Mouse (Mus musculus) natural killer cell, adult 2 months (primary cell): ENCODE results near the gene Map3k21.

Source experiments
- DNase-seq, 2 experiments: peaks; one replicate each; pipeline ENCODE4 v3.0.0; 2022; ENCODE audit warnings: low spot score in 2 of 2

The Map3k21 gene

GRCm38 (mm10) chr8:125914386-125914785 lies 4.1 kb downstream of the Map3k21 start:
- no peak for DNase-seq

- no peak for DNase-seq
Measured at GRCm38 (mm10) chr8:125917013-125917412, 6.8 kb downstream of the Map3k21 start.

- DNase-seq: no peak
Measured at GRCm38 (mm10) chr8:125918719-125919118, 8.5 kb downstream of the Map3k21 start.

DNA sequence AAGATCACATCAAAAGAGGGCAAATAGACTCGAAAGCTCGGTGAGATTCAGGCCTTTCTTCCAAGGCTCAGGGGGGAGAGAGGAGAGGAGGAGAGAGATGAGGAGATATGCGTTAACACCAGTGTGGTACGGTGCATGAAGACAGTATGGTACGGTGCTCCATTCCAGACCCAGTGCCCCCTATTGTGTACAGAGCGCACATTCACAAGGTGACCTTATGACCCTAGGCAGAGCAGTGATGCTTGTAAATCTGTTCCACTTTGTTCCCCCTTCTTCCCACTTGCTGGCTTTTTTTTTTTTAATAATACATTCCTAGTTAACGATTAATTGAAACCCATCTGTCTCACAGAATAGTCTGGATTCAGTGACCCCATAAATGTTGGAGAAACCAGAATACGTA lies 9.3 kb downstream of the Map3k21 start:
- DNase-seq: no peak

- no peak for DNase-seq
Measured at GRCm38 (mm10) chr8:125920281-125920680, 10.0 kb downstream of the Map3k21 start.

DNA sequence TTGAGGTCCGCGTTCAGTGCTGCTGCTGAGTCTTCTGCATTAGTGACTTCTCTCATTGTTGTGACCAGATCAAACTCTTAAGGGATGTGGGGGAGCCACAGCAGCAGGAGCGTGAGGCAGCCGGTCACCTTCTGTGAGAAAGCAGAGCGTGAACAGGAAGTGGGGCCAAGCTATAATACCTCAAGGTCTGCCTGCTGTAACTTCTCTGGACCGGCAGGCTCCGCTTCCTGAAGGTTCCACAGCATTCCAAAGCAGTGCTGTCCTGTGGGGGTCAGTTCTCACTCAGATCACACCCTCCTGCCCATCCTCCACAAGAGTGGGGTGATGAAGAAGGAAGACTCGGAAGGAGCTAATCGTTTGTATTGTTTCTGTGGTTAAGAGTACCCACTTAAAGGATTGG lies 10.5 kb downstream of the Map3k21 start:
- DNase-seq: no peak

DNA sequence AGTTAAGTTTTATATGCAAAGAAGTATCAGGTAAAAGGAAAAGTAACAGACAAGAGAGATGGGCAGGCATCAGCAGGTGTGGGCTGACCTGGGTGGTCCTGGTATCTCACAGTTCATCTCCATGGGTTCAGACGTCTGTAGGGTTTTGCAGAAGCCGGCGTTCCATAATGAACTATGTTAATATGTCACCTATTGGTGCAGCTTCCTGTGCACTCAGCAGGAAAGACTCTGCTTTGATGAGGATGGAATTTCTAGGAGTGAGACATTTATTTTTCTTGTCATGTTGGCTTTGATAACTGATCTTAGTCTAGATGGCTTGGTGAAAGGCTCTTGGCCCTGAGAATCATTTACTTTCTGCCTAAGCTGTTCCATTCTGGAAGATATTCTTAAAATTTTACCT lies 12.1 kb downstream of the Map3k21 start:
- DNase-seq: no peak

DNA sequence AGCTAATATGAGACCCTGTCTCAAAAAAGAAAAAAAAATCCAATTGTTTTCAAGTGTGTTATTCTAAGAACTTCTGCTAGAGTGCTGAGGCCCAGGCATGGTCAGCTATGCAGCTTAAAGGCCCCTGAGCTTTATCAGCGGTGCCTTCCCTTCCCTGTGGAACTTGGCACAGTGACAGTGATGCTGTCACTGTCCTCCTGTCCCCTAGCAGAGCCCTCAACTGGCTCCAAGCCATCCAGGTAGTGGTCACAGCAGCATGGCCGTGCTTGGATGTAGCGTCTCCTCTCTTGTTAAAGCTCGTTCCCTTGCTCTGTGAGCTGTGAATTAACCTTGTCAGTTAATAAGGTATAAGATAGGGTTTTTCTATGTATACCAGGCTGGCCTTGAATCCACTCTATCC lies 16.4 kb downstream of the Map3k21 start:
- DNase-seq: no peak

GRCm38 (mm10) chr8:125930276-125931046 lies 20.2 kb downstream of the Map3k21 start:
- no peak for DNase-seq

- DNase-seq: no peak
Measured at GRCm38 (mm10) chr8:125931822-125932221, 21.6 kb downstream of the Map3k21 start.

GRCm38 (mm10) chr8:125935649-125936048 lies 25.4 kb downstream of the Map3k21 start:
- DNase-seq: peak in 1 of 2 experiments; percentile 20

- no peak for DNase-seq
Measured at GRCm38 (mm10) chr8:125944511-125944910, 34.3 kb downstream of the Map3k21 start.

- DNase-seq: no peak
Measured at GRCm38 (mm10) chr8:125948696-125949308, 38.6 kb downstream of the Map3k21 start.

DNA sequence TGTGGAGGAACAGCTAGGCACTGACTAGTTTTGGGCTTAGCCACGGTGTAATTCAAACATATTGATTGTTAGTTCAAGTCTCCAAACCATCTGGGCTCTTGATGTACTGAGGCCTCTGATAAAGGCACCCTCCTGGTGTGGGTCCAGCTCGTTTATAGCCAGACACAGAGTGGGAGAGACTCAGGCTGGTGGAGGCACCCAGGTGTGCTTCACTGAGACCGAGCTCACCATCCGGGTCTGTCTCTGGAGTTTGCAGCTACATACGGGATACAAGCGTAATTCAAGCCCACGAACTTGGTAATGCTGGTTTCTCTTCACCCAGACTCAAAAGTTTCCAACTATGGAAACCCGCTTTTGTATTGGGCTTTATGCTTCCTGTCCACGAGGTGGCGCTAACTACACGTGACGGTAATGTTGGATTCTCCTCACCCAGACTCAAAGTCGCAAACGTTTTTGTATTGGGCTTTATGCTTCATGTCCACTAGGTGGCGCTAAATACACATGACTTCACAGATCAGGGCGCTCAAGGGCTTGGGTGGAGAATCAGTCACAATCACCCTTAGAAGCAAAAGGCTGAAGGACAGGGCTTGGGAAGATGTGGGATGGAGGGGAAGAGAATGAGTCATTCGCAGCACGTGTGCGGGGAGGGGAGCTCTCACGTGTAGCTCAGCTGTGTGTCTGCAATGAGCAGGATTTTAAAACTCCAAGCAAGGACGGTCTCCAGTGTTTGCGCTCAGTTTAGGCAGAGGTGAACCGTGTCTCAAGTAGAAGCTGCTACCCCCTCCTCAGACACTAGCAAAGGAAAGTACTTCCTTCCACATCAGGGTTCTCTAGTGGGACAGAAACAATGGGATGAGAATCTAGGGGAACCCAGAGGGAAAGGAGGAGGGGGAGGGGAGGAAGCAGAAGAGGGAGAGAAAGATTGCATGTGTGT lies 40.0 kb downstream of the Map3k21 start:
- peak; percentile 66 to 77 for DNase-seq

- DNase-seq: no peak
Measured at GRCm38 (mm10) chr8:125955671-125956070, 45.4 kb downstream of the Map3k21 start.

GRCm38 (mm10) chr8:125956796-125957195 lies 46.5 kb downstream of the Map3k21 start:
- DNase-seq: no peak

DNA sequence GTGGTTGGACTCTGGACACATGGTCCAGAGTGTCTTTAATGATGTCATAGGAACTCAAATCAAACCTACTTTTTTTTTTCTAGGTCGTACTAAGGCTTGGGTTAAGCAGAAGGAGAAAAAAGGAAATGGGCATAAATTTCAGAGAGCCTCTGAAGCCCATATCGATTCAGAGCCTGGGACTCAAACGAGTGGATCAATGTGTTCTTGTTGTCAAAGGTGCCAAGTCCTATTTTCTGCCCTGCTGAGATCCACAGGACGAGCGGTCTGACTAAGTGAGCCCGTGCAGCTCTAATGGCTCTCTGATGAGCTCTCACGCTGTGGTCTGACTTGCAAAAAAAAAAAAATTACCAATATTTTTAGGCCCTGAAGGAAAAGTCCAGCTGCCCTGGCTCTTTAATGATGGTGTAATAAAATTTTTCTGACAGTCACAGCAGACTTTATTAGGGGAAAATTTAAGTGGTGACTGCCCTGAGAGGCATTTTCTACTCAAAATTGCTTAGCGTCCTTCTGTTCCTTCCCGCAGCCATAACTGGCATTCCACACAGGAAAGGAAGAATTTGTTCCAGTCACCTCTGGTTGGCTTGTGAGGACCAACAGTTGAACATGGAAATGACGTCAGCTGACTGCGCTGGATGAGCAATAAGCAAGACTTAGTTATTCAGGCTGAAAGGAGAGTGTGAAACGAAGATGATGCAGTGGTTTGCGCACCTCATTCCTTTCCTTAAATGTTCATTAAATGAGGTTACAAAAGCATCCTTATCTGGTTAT lies 47.2 kb downstream of the Map3k21 start:
- no peak for DNase-seq

- DNase-seq: no peak
Measured at GRCm38 (mm10) chr8:125957994-125958368, 47.7 kb downstream of the Map3k21 start.

DNA sequence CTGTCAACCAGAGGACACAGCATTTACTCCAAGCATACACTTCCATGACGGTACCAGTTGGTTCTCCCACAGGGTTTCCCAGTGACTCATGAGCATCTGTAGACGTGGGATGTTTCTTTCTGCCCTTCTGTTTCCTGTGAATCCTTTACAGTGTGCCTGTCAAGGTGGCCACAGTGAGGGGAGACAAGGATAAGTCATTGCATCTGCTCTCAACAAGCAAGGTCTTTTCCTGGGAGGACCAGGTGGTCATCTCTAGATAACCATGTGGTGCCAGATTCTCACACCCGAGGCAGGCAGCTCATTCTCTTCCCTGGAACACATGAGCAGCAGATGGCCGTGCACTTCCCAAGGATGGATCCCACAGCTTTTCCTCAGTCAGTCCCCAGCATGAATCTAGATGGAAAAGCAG lies 49.1 kb downstream of the Map3k21 start:
- no peak for DNase-seq

DNA sequence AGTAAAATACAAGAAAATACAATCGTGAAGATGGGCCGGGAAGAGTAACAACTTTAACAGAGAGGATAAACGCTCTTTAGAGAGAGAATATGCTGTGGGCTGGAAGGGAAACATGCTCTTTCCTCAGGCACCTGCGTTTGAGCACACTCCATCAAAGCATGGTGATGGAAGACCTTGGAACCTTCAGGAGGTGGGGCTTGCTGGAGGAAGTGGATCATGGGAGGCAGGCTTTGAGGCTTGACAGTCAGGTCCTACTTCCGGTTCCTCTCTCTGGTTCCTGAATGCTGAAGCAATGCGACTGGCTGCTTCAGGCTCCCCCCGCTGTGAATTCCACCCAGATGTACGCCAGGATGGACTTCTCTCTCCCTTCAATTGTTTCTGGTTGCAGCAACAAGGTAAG lies 49.8 kb downstream of the Map3k21 start:
- no peak for DNase-seq

DNA sequence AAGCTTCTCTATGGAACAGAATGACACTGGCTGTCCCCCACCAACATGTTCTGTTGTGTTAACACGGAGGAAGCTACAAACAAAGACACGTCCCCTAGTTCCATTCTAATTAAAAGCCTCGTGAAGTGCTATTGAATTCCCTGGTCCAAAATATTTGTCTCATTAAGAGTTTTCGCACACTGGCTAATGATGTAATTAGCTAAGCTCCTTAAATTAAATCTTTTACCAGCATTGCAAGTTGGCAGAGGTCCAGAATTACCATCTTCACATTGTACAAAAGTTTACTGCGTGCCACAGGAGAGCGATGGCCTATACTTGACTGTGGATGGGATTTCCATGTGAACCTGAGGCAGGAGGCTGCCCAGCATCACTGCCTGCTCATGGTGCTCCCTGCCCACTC lies 51.5 kb downstream of the Map3k21 start:
- DNase-seq: no peak

- DNase-seq: no peak
Measured at GRCm38 (mm10) chr8:125963807-125964211, 53.6 kb downstream of the Map3k21 start.
